Comparison of ENCODE assay signal across 12 mouse cellular contexts in the genomic region with DNA sequence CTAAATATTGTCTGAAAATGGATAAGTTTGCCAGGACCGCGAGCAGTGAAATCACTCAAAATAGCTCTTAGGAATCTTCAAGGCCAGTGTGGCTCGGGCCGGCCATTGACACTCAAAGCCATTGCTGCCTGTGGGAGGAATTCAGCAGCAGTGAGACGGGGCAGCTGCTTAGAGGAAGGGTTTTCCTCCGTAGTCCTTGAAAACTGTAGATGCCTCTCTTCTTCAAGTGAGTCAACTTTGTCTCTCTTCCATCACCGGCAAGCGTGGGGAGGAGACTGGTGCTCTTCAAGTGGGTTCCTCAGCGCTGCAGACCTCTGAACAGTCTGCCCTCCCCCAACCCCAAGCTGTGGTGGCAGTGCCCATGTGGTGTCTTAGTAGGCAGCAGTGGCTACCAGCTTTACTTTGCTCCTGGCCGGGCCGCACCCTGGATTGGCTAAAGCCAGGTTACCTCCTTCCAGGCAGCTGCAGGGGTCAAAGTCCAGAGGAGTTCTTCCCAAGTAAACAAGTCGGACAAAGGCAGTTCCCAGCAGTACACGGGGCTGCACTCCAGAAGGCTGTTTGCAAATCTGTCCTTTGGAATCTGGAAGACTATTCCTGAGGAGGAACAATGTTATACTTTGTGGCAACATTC. TPM values are rescaled to one million over a fixed set of nuclear protein-coding genes. Genes with fewer than 3 reads are reported as not detected.
A peak's percentile ranks its signal among the peaks of the same experiment; 100 is the strongest.
DNase-seq lines count a peak whose midpoint lies in the region; ATAC-seq and TF ChIP-seq lines count a peak whose summit lies in the region.
"Had no signal": no experiment of that assay in that cellular context is flagged by ENCODE, and none has a peak within 500 bp of the region (broad histone marks: within the 10 kb centered on the region; RNA-seq: fewer than 3 reads in every experiment).

No protein-coding gene starts in this region.

- H3K9ac ChIP-seq in heart, embryonic 12.5 days, result peak overlapping the region; percentile 6; the same call in 1 of the 2 replicates
- no peak overlapping the region for H3K9ac ChIP-seq in kidney, embryonic 15.5 days

- H3K36me3 ChIP-seq in heart, embryonic 12.5 days, result no peaks in the 10 kb centered on the region
- H3K36me3 ChIP-seq in kidney, embryonic 15.5 days, result no peaks in the 10 kb centered on the region

- no peaks in the 10 kb centered on the region for H3K27me3 ChIP-seq in heart, embryonic 12.5 days (replicated peaks)
- H3K27me3 ChIP-seq in kidney, embryonic 15.5 days, result no peaks in the 10 kb centered on the region

- 0 out of 2 replicates have a peak overlapping the region, but pooled peaks have one; percentile 15 for H3K27ac ChIP-seq in heart, embryonic 12.5 days (ENCODE audit: poor library complexity, severe bottlenecking)
- H3K27ac ChIP-seq in kidney, embryonic 15.5 days, result peak overlapping the region; percentile 78
- H3K27ac ChIP-seq in olfactory bulb, adult 2 months (ENCODE audit: insufficient read depth, low read depth, low read length), result peak overlapping the region; percentile 56

- no peak overlapping the region for H3K4me3 ChIP-seq in heart, embryonic 12.5 days
- H3K4me3 ChIP-seq in kidney, embryonic 15.5 days (replicated peaks), result no peak overlapping the region
- H3K4me3 ChIP-seq in olfactory bulb, adult 2 months (ENCODE audit: insufficient read depth, low read depth, low read length), result no peak overlapping the region
- H3K4me3 ChIP-seq: erythroblast, embryonic 14.5 days; myocyte had no signal

- WGBS in heart, embryonic 12.5 days, result 48% methylated on average over 13 of the region's 13 CpGs
- WGBS in kidney, embryonic 15.5 days, result 67% methylated on average over 13 of the region's 13 CpGs
- 80% methylated on average over 13 of the region's 13 CpGs for WGBS in olfactory bulb, adult 2 months

- TF ChIP-seq CTCF in olfactory bulb, adult 2 months (IDR thresholded peaks at IDR 0.05; ENCODE audit: insufficient read depth, low read depth, low read length), result no peak

- H3K4me2 ChIP-seq in heart, embryonic 12.5 days, result peak overlapping the region; percentile 33; the same call in 1 of the 2 replicates
- no peak overlapping the region for H3K4me2 ChIP-seq in kidney, embryonic 15.5 days

- TF ChIP-seq POLR2A in olfactory bulb, adult 2 months (IDR thresholded peaks at IDR 0.05; ENCODE audit: insufficient read depth, low read depth, low read length), result no peak

- H3K9me3 ChIP-seq in heart, embryonic 12.5 days (replicated peaks), result peaks cover 7% of the 10 kb centered on the region
- H3K9me3 ChIP-seq in kidney, embryonic 15.5 days (replicated peaks), result no peaks in the 10 kb centered on the region

- H3K4me1 ChIP-seq in heart, embryonic 12.5 days (replicated peaks), result peaks cover 40% of the 10 kb centered on the region
- peaks cover 26% of the 10 kb centered on the region for H3K4me1 ChIP-seq in kidney, embryonic 15.5 days
- H3K4me1 ChIP-seq in olfactory bulb, adult 2 months (ENCODE audit: control insufficient read depth, insufficient read depth, low read length), result peaks cover 16% of the 10 kb centered on the region

- ATAC-seq in heart, embryonic 12.5 days (ENCODE audit: insufficient number of reproducible peaks, low FRiP score), result no peak
- ATAC-seq in kidney, embryonic 15.5 days (replicated peaks; ENCODE audit: low FRiP score), result peak; percentile 49

- peak; percentile 97 for DNase-seq in heart, adult 11 months
- no peak for DNase-seq in heart, adult 8-10 months (ENCODE audit: low spot score)
- DNase-seq in T-cell, adult 2 months (ENCODE audit: low spot score), result no peak
- DNase-seq in embryo, embryonic 10.5 days (ENCODE audit: low spot score), result no peak
- no peak for DNase-seq in thymus, postnatal 25 days
- DNase-seq: cerebellum, adult 9-10 months; spleen, adult 18-20 months had no signal

RNA-seq across cellular contexts. Expression of a gene that starts 21.1 kb away (rescaled TPM):
- total RNA-seq in heart, adult 8-10 months (2022), result 10 to 100 TPM in 3 of 4 experiments, 1 to 10 TPM in 1; 9.6 to 15.8 (median 12.2) TPM
- polyA plus RNA-seq in heart, embryonic 12.5 days (2016; fragmentation: Nextera tagmentation; extraction: Ambion mirVana), result 10.1 and 10.9 TPM in 2 replicates
- 9.9 and 12.5 TPM in 2 replicates for polyA plus RNA-seq in kidney, embryonic 15.5 days (2015; fragmentation: Nextera tagmentation; extraction: Ambion mirVana)
- not detected in 2 replicates for polyA plus RNA-seq in olfactory bulb, adult 2 months (2012; ENCODE audit: insufficient read depth, insufficient read length, low replicate concordance, missing spikeins)
- polyA plus RNA-seq: erythroblast, embryonic 14.5 days had no signal

RNA-seq across cellular contexts. Expression of a gene that starts 33.8 kb away (rescaled TPM):
- total RNA-seq in heart, adult 8-10 months (2022), result 10 to 100 TPM; 36.1 to 45.7 (median 40.7) TPM
- polyA plus RNA-seq in heart, embryonic 12.5 days (2016; fragmentation: Nextera tagmentation; extraction: Ambion mirVana), result 39.2 and 43.3 TPM in 2 replicates
- polyA plus RNA-seq in kidney, embryonic 15.5 days (2015; fragmentation: Nextera tagmentation; extraction: Ambion mirVana), result 38.5 and 38.9 TPM in 2 replicates
- polyA plus RNA-seq in olfactory bulb, adult 2 months (2012; ENCODE audit: insufficient read depth, insufficient read length, low replicate concordance, missing spikeins), result not detected in 2 replicates
- polyA plus RNA-seq: erythroblast, embryonic 14.5 days had no signal

Comparison
In these comparisons a context has a peak if more than half of its experiments do, and no peak if none do; other contexts are left out.
1. H3K27ac ChIP-seq: peak in every context shown above with its lines; median percentile 78 in kidney, embryonic 15.5 days; 56 in olfactory bulb, adult 2 months; 15 in heart, embryonic 12.5 days.
2. RNA of a gene that starts 21.1 kb away (polyA plus RNA-seq): 9.9 to 12.5 TPM in kidney, embryonic 15.5 days and 10.1 to 10.9 TPM in heart, embryonic 12.5 days; not detected in olfactory bulb, adult 2 months; every median in the first group is over 10 times any median in the second.
3. RNA of a gene that starts 33.8 kb away (polyA plus RNA-seq): 39.2 to 43.3 TPM in heart, embryonic 12.5 days and 38.5 to 38.9 TPM in kidney, embryonic 15.5 days; not detected in olfactory bulb, adult 2 months; every median in the first group is over 10 times any median in the second.